Mouse (Mus musculus) embryo, embryonic 10.5 days (tissue): ENCODE measurements around the gene Rdh19.
A peak's percentile ranks its signal among the peaks of the same experiment; 100 is the strongest.
"Not testable (repeated sequence)": the region's sequence is repeated elsewhere in the genome, so short reads cannot be mapped to it uniquely, and the experiment has no call there.

Experiments
- DNase-seq: peaks from one replicate; pipeline ENCODE4 v3.0.0-alpha.2; 2015; ENCODE audit warnings: low spot score

Gene Rdh19

DNA sequence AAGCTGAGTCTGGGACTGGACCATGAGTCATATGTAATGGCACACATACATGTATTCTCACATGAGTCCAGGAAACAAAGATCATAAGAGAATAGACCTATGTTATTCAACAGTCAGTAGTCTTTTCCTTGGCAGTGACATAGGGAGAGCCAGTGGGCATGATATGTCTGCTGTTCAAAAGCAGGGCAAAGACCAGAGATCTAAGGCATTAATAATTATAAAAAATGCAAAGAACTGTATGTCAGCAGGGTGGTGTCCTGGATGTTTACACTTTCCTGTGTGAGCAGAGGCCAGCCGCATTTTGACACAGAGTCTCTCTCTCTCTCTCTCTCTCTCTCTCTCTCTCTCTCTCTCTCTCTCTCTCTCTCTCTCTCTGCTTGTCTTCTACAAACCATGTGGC, at the start of gene Rdh19:
Gene Rdh19, plus strand, starts transcription at position 301 of the 400 bp plus-strand sequence.
- no peak for DNase-seq

- no peak for DNase-seq
Observed at GRCm38 (mm10) chr10:127800891-127801290, 48.8 kb upstream of the Rdh19 start, which contains the start of gene Rdh16. Rdh16 (plus strand) TSS chr10:127801152.

DNA sequence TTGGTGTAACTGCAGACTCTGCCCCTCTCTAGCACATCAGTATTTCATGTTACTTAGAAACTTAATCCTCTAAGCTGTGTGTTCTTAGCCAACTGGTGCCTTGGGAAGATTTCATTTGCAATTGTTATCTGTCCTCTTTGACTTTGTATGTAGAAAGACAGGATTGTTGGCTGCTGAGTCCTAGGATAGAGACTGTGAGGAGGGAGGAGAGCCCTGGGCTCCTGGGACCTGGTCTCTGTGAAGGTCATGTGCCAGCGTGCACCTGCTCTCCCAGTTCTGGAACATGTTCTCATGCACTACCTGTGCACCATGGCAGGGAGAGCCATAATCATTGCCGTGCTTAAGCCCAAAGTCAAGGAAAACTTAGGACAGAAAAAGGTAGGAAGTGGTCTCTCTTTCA, 48.1 kb upstream of the Rdh19 start:
- DNase-seq, result no peak

DNA sequence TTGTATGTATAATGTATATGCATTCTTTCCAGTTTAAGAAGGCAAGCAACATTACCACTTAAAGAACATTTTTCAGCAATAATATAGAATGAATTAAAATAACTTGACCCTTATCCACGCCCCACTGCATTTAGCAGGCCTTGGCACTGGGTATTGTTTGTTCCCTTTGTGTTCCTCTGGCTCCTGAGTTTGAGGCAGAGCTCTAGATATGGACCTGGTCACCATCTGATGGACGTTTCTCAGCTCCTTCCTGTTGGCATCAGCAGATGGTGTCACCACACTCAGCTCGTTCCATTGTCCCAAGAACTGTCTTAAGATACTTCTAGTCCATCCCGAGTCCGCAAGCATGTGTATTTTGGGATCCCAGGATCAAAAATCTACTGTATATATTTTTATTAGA, 47.5 kb upstream of the Rdh19 start:
- DNase-seq, result no peak

DNA sequence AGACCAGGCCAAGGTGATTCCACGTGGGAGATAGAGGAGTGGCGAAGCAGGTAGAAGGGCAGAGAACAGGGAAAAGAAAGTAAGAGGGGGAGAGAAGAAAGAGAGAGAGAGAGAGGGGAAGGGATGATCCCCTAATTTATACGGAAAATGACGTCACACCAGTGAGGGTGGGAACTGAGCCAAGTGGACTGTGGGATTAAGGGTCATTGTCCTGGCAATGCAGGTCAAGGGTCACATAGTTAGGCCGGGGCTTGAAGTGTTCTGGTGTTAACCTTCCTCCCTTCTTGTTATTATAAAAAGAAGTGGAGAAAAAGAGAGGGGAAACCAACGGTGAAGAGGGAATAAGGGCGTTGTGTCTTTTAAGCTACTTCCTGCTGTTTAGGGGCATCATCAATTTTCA, 45.3 kb upstream of the Rdh19 start:
- DNase-seq, result no peak

- no peak for DNase-seq
Observed at GRCm38 (mm10) chr10:127815888-127816287, 33.8 kb upstream of the Rdh19 start.

- not testable (repeated sequence) for DNase-seq
Observed at GRCm38 (mm10) chr10:127817268-127817910, 32.3 kb upstream of the Rdh19 start.

DNA sequence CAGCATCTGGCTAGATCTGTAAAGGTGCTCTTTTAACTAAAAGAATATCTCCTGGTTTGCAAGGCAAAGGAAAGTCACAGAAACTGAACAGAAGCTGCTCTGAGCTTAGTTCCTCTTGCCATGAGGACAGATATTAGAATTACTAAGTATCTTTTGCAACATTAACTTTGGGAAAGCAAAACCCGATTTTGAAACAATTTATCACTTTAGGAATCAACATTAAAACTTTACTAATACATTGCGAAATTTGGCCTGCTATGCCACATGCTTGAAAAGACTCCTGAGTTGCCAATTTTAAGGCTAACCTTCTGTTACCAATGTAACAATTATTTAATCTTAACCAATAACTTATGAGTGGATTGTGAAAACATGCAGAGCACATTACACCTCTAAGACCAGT, 27.9 kb upstream of the Rdh19 start:
- DNase-seq, result not testable (repeated sequence)

GRCm38 (mm10) chr10:127825386-127825785, 24.3 kb upstream of the Rdh19 start:
- DNase-seq, result peak; percentile 39

DNA sequence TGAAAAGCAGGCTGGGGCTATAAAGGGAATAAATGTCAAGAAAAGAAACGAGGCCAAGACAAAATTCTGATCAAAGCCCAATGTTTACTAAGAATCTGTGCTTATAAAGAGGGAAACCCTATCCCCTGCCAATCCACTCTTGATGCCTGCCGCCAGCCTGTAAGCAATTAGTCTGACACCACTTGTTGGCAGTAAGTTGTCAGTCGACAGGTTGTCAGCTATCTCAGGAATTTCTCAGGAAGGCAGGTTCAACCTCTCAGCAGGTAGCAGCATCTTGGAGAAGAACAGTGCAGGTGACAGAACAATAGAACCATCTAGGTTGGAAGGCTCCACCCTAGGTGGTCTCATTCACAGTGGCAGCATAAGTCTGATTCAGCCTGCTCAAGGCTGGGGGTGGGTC, 20.6 kb upstream of the Rdh19 start:
- no peak for DNase-seq

DNA sequence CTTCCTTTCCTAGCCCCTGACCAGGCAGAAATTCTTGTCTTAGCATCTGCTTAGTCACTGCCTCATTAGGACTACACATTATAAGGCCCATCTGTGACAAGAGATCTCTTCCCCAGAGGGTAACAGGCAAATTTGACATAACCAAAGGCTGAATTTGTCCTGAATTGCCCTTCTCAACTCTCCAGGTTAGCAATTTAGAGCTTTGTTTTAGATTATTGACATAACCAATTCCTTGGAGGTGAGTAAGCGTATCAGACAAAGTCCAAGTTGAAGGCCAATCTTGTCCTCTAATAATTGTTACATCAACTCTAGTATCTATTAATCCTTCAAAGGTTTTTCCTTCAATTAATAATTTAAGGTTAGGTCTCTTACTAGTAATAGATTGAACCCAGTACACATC, 15.5 kb upstream of the Rdh19 start:
- DNase-seq, result not testable (repeated sequence)

- no peak for DNase-seq
Observed at GRCm38 (mm10) chr10:127835292-127835691, 14.4 kb upstream of the Rdh19 start.

- DNase-seq, result not testable (repeated sequence)
Observed at GRCm38 (mm10) chr10:127837793-127838192, 11.9 kb upstream of the Rdh19 start.

- no peak for DNase-seq
Observed at GRCm38 (mm10) chr10:127838539-127838938, 11.2 kb upstream of the Rdh19 start.

DNA sequence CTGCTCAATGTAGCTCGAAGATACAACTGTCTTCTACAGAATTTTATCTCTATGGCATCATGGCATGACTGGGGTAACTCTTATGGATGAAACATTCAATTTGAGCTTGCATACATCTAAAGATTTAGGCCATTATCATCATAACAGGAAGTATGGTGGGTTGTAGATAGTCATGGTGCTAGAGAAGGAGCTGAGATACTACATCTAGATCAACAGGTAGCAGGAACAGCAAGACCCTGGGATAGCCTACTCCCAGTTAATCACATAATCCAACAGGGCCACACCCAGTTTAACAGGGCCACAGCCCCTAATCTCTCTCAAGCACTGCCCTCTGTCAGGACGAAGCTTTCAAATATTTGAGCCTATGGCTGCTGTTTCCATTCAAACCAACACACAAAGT, 9.0 kb upstream of the Rdh19 start:
- no peak for DNase-seq

DNA sequence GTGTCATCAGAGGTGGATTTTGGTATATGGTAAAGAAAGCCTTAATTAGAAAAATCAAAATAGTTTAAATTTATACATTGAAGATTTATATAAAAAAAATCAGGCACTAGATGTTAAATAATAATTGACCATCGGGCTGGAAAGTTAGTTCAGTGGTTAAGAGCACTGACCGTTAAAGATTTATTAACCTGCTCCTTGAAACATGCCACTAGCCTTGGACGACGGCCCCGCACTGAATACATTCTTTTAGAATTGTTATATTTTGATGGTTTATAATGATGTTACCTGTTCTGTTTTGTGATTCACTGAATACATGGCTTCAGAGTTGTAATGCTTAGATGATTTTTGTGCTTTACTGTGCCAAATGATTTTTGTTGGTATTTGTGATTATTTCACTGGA, 3.8 kb upstream of the Rdh19 start:
- not testable (repeated sequence) for DNase-seq

DNA sequence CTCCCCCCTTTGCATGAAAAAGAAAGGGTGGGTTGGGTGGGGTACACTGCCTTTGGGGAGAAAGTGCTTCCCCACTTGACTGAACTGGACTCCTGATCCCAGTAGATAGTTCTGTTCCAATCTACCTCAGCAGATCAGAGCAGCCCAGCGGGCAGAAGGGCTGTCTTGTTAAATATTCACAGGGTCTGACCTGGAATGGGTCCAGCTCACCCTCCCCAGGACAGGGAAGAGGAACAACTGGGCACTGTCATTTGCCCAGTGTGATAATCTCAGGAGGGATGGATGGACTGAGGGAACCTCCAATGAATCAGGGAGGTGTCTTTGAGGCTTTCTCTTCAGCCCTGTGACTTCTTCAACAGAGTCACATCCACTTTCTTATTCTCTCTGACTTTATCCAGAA, 1.6 kb upstream of the Rdh19 start:
- no peak for DNase-seq

- DNase-seq, result no peak
Observed at GRCm38 (mm10) chr10:127856376-127856775, 6.6 kb downstream of the Rdh19 start.

DNA sequence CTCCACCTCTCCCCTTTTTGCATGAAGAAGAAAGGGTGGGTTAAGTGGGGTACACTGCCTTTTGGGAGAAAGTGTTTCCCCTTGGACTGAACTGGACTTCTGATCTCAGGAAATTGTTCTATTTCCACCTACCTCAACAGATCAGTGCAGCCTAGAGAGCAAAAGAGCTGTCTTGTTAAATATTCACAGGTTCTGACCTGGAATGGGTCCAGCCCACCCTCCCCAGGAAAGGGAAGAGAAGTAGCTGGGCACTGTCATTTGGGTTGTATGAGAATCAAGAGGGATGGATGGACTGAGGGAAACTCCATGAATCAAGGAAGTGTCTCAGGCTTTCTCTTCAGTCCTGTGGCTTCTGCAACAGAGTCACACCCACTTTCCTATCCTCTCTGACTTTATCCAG, 15.2 kb downstream of the Rdh19 start:
- DNase-seq, result no peak

- no peak for DNase-seq
Observed at GRCm38 (mm10) chr10:127866232-127866631, 16.5 kb downstream of the Rdh19 start, which contains the start of gene Rdh16f2. Rdh16f2 (plus strand) TSS chr10:127866474.

GRCm38 (mm10) chr10:127872484-127872883, 22.8 kb downstream of the Rdh19 start:
- DNase-seq, result peak; percentile 20

DNA sequence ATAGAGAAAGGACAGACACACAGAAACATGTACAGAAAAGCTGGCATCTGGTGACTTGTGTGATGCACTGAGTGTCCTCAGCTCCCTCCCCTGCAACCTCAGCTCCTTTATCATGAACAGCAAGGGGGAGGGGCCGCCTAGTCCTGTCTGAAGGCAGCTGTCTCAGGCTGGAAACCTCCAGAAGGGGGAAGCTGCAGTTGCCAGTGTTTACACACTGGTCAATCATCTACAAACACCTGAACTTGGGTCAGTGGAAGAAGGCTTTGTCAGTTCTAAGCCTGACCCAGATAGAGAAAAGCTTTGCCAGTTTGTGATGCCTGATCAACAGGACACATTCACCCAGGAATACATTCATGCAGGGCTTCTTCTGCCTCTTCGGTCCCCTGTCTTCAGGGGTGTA, 28.0 kb downstream of the Rdh19 start:
- peak; percentile 2 for DNase-seq

DNA sequence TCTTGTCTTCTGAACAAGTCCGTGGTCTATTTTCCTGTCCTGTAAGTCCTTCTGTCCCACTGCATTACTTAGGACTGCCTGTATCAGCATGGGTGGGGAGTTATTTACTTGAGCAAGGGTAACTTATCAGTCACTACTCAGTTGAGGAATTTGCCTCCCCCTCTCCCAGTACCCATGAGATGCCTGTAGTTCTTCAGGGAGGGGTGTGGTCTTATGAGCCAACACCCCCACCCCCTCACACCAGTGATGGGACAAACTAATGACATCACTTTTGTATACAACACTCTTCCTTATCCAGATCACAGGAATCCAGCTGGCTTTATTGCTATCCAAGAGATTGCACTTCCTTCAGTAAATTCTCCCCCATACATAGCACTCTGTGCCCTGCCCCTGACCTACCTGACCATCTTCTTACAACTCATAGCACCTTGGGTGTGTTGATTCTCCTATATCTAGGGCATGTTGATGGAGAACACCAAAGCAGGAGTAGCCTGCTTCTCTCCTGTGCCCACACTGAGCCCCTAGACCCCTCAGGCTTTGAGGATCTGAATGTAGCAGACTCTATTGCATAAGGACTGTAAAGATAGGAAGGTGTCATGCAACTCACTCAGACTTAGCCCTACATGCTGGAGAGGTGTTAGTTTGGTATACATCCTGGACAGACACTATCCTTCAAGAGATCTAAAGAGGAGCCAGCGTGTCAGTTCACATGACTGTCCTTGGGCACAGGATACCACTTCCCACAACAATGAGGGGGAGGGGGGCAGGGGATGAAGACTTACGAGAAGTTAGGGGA, 28.7 kb downstream of the Rdh19 start:
- no peak for DNase-seq
